ENCODE assay signal across 11 mouse cellular contexts in genomic region chr6:22206179-22206578, GRCm38 (mm10).
A peak's percentile ranks its signal among the peaks of the same experiment; 100 is the strongest.
DNase-seq lines count a peak whose midpoint lies in the region; ATAC-seq and TF ChIP-seq lines count a peak whose summit lies in the region.
"Had no signal": no experiment of that assay in that cellular context is flagged by ENCODE, and none has a peak within 500 bp of the region (broad histone marks: within the 10 kb centered on the region; RNA-seq: fewer than 3 reads in every experiment).

No protein-coding gene starts in this region.

- H3K4me1 ChIP-seq in cortical plate, adult 2 months (ENCODE audit: control insufficient read depth, insufficient read depth, low read length): no peaks in the 10 kb centered on the region
- 0 out of 2 replicates have a peak, but pooled peaks cover 2% of the 10 kb centered on the region for H3K4me1 ChIP-seq in midbrain, postnatal 0 days (ENCODE audit: insufficient read depth, low read length)

- H3K36me3 ChIP-seq in midbrain, postnatal 0 days (ENCODE audit: insufficient read depth, low read length): no peaks in the 10 kb centered on the region

- H3K9me3 ChIP-seq in midbrain, postnatal 0 days (ENCODE audit: low read length): no peaks in the 10 kb centered on the region
- H3K9me3 ChIP-seq: megakaryocyte, embryonic 14.5 days had no signal

- peak overlapping the region; percentile 17; the same call in 1 of the 2 replicates for H3K4me3 ChIP-seq in left cerebral cortex, adult 2 months
- H3K4me3 ChIP-seq in cortical plate, adult 2 months (ENCODE audit: insufficient read depth, low read length): 0 out of 2 replicates have a peak overlapping the region, but pooled peaks have one; percentile 1
- H3K4me3 ChIP-seq in midbrain, postnatal 0 days (ENCODE audit: low read depth, low read length): no peak overlapping the region
- H3K4me3 ChIP-seq: heart, adult 2 months; megakaryocyte, embryonic 14.5 days had no signal

- no peak overlapping the region for H3K27ac ChIP-seq in left cerebral cortex, adult 2 months
- H3K27ac ChIP-seq in cortical plate, adult 2 months (ENCODE audit: insufficient read depth, low read length): no peak overlapping the region
- H3K27ac ChIP-seq in midbrain, postnatal 0 days (ENCODE audit: low read depth, low read length): no peak overlapping the region
- H3K27ac ChIP-seq: heart, adult 2 months had no signal

- no peak for ATAC-seq in midbrain, postnatal 0 days (ENCODE audit: low FRiP score)

- WGBS in midbrain, postnatal 0 days: 78% methylated on average over 14 of the region's 14 CpGs

- no peaks in the 10 kb centered on the region for H3K27me3 ChIP-seq in midbrain, postnatal 0 days (ENCODE audit: insufficient read depth, low read length)
- H3K27me3 ChIP-seq: megakaryocyte, embryonic 14.5 days had no signal

- TF ChIP-seq CTCF in left cerebral cortex, adult 2 months (IDR thresholded peaks at IDR 0.05): no peak
- no peak for TF ChIP-seq CTCF in cortical plate, adult 2 months (IDR thresholded peaks at IDR 0.05; ENCODE audit: extremely low read depth, insufficient read depth, low read length)
- no peak for TF ChIP-seq CTCF in midbrain, postnatal 0 days (IDR thresholded peaks at IDR 0.05)

- intact Hi-C loops in left cerebral cortex, adult 2 months (cut with DNase I): loop anchor here (10.0 kb wide), 1 partner anchor 1039 kb away; the partner anchor contains the start of gene Fezf1

- peak; percentile 39 to 51 for DNase-seq in cerebellum, postnatal 10 days
- DNase-seq in cerebellum, adult 11 months: no peak
- DNase-seq in left cerebral cortex, adult 2 months (ENCODE audit: extremely low spot score in 1 of 2, low spot score in 2 of 2): no peak
- no peak for DNase-seq in left cerebral cortex, adult 9 months (ENCODE audit: low spot score in 2 of 2)
- peak; percentile 37 for DNase-seq in midbrain, postnatal 0 days (ENCODE audit: low spot score)
- no peak for DNase-seq in liver
- no peak for DNase-seq in T-cell, adult 2 months (ENCODE audit: low spot score)
- DNase-seq: heart, adult 2 months; kidney, adult 18-20 months had no signal

- H3K9ac ChIP-seq in midbrain, postnatal 0 days (replicated peaks; ENCODE audit: low read length, poor library complexity, severe bottlenecking): no peak overlapping the region

- H3K4me2 ChIP-seq in midbrain, postnatal 0 days (ENCODE audit: low read depth, low read length, poor library complexity, severe bottlenecking): peak overlapping the region; percentile 22; the same call in 1 of the 2 replicates

- TF ChIP-seq POLR2A in cortical plate, adult 2 months (IDR thresholded peaks at IDR 0.05; ENCODE audit: extremely low read depth, insufficient read depth, low read length): no peak

Comparison
In these comparisons a context has a peak if more than half of its experiments do, and no peak if none do; other contexts are left out.
1. DNase-seq: peak in cerebellum, postnatal 10 days (2 of 2) and midbrain, postnatal 0 days (single experiment); none in cerebellum, adult 11 months (single experiment), left cerebral cortex, adult 2 months (0 of 2), left cerebral cortex, adult 9 months (0 of 2), liver (single experiment) and T-cell, adult 2 months (single experiment).